Mouse (Mus musculus) urinary bladder, postnatal 4 days (tissue): ENCODE measurements around the gene Adora2a.
"Not testable (repeated sequence)": the region's sequence is repeated elsewhere in the genome, so short reads cannot be mapped to it uniquely, and the experiment has no call there.

ENCODE experiments used
- DNase-seq, 2 experiments: peaks; one replicate each; pipeline ENCODE4 v3.0.0; 2021 to 2022; ENCODE audit warnings: low spot score in 2 of 2

Adora2a gene

GRCm38 (mm10) chr10:75345265-75345664 is 28.6 kb downstream of the Adora2a start:
- no peak for DNase-seq

GRCm38 (mm10) chr10:75350564-75350963 is 33.9 kb downstream of the Adora2a start:
- DNase-seq: no peak

GRCm38 (mm10) chr10:75352541-75352940 is 35.9 kb downstream of the Adora2a start:
- no peak for DNase-seq

GRCm38 (mm10) chr10:75353838-75354241 is 37.2 kb downstream of the Adora2a start:
- DNase-seq: not testable (repeated sequence)

GRCm38 (mm10) chr10:75355341-75355740 is 38.7 kb downstream of the Adora2a start:
- no peak for DNase-seq

- not testable (repeated sequence) for DNase-seq
Measured at GRCm38 (mm10) chr10:75364214-75364690, 47.6 kb downstream of the Adora2a start.

GRCm38 (mm10) chr10:75364796-75365195 is 48.1 kb downstream of the Adora2a start:
- DNase-seq: no peak

- no peak for DNase-seq
Measured at GRCm38 (mm10) chr10:75365231-75365633, 48.6 kb downstream of the Adora2a start.

- DNase-seq: peak in 1 of 2 experiments; percentile 24
Measured at GRCm38 (mm10) chr10:75373655-75374351, 57.1 kb downstream of the Adora2a start.

- DNase-seq: no peak
Measured at GRCm38 (mm10) chr10:75378688-75379087, 62.0 kb downstream of the Adora2a start.
